Mouse (Mus musculus) heart, embryonic 13.5 days (tissue): Measurements from ENCODE around the gene Man2a1. TPM values are rescaled to one million over a fixed set of nuclear protein-coding genes. Genes with fewer than 3 reads are reported as not detected.

Source experiments
- ATAC-seq: fragments of 200-750 bp; cut with Nextera tagmentation; 2 replicates; pipeline ENCODE4 v1.8.0; 2017; ENCODE audit warnings: moderate TSS enrichment; ENCODE audit not compliant: insufficient number of reproducible peaks, low FRiP score, low TSS enrichment; ENCODE audit errors: extremely low read depth
- H3K27ac ChIP-seq: fragments of 300-500 bp; sonication (generic); replicated peaks from 2 replicates; pipeline ENCODE4 v1.5.1; 2015; ENCODE audit warnings: moderate library complexity, mild to moderate bottlenecking, inconsistent platforms
- H3K27me3 ChIP-seq: fragments of 300-500 bp; sonication (generic); replicated peaks from 2 replicates; pipeline ENCODE4 v1.6.1; 2015; ENCODE audit warnings: mild to moderate bottlenecking, inconsistent platforms
- H3K36me3 ChIP-seq: fragments of 300-500 bp; sonication (generic); 2 replicates; pipeline ENCODE4 v1.6.1; 2015; ENCODE audit warnings: mild to moderate bottlenecking, inconsistent platforms
- H3K4me1 ChIP-seq: fragments of 300-500 bp; sonication (generic); 2 replicates; pipeline ENCODE4 v1.6.1; 2015; ENCODE audit warnings: inconsistent platforms
- H3K4me2 ChIP-seq: fragments of 300-500 bp; sonication (generic); 2 replicates; pipeline ENCODE4 v1.6.1; 2015; ENCODE audit warnings: inconsistent platforms, mild to moderate bottlenecking, moderate library complexity
- H3K4me3 ChIP-seq: fragments of 300-500 bp; sonication (generic); 2 replicates; pipeline ENCODE4 v1.5.1; 2015; ENCODE audit warnings: moderate library complexity, mild to moderate bottlenecking, inconsistent platforms
- H3K9ac ChIP-seq: fragments of 300-500 bp; sonication (generic); 2 replicates; pipeline ENCODE4 v1.6.1; 2015; ENCODE audit warnings: inconsistent platforms, mild to moderate bottlenecking, moderate library complexity
- H3K9me3 ChIP-seq: fragments of 300-500 bp; sonication (generic); 2 replicates; pipeline ENCODE4 v1.6.1; 2016; ENCODE audit warnings: inconsistent platforms
- WGBS: fragments of 180-500 bp; shearing (Covaris S2); methylation state at CpG from one replicate; pipeline ENCODE4 v1.1.7; 2015; ENCODE audit warnings: mixed read lengths; 5-methylcytosine and 5-hydroxymethylcytosine counted together
- polyA plus RNA-seq: library from polyadenylated mRNA; unstranded; fragments of >200 nt; fragmentation: Nextera tagmentation; extraction: Ambion mirVana; gene quantifications from 2 replicates; pipeline ENCODE4 v1.2.1, GENCODE M21; 2015

The Man2a1 gene
- polyA plus RNA-seq, 1 experiment from 2014 or later = 4.4 TPM

GRCm38 (mm10) chr17:64579696-64580095 is 20.8 kb upstream of the Man2a1 start:
- H3K36me3 ChIP-seq = no peaks in the 10 kb centered on the region
- 51% methylated on average over 8 of the region's 8 CpGs for WGBS
- no peak overlapping the region for H3K27ac ChIP-seq
- H3K4me3 ChIP-seq = no peak overlapping the region
- H3K27me3 ChIP-seq = peaks cover 3% of the 10 kb centered on the region; the same call in 1 of the 2 replicates
- H3K9ac ChIP-seq = no peak overlapping the region
- H3K4me2 ChIP-seq = no peak overlapping the region
- H3K4me1 ChIP-seq = no peaks in the 10 kb centered on the region
- no peaks in the 10 kb centered on the region for H3K9me3 ChIP-seq
- ATAC-seq = no peak

- no peaks in the 10 kb centered on the region for H3K36me3 ChIP-seq
- H3K4me1 ChIP-seq = no peaks in the 10 kb centered on the region
- peaks cover 3% of the 10 kb centered on the region for H3K27me3 ChIP-seq
- no peak overlapping the region for H3K27ac ChIP-seq
- no peaks in the 10 kb centered on the region for H3K9me3 ChIP-seq
- 81% methylated on average over 6 of the region's 6 CpGs for WGBS
- H3K4me2 ChIP-seq = no peak overlapping the region
- no peak overlapping the region for H3K4me3 ChIP-seq
- no peak overlapping the region for H3K9ac ChIP-seq
- ATAC-seq = no peak
Measured at GRCm38 (mm10) chr17:64581133-64581532, 19.4 kb upstream of the Man2a1 start.

DNA sequence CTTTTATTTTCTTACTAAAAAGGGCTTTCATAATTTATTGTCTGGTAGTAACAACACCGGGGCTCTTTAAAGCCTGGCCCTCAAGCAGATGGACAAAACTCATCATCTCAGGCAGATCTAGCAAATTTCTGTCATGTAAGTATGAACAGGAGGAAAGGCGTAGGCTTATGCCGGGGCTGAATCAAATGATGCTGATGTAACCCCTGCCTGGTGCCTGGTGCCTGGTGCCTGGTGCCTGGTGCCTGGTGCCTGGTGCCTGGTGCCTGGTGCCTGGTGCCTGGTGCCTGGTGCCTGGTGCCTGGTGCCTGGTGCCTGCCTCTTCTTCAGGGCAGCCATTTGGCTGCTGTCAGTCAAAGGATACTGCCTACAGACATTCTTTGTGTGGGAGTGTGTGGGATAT is 18.6 kb upstream of the Man2a1 start:
- ATAC-seq = no peak
- Histone ChIP-seq H3K4me1 (no peaks in the 10 kb centered on the region), H3K36me3 (no peaks in the 10 kb centered on the region), H3K4me3 (no peak overlapping the region), H3K9ac (no peak overlapping the region), H3K4me2 (no peak overlapping the region), H3K27ac (no peak overlapping the region), H3K27me3 (peaks cover 3% of the 10 kb centered on the region), H3K9me3 (no peaks in the 10 kb centered on the region)
- WGBS = 68% methylated on average over 3 of the region's 3 CpGs

GRCm38 (mm10) chr17:64590483-64590882 is 10.1 kb upstream of the Man2a1 start:
- 44% methylated on average over 4 of the region's 4 CpGs for WGBS
- Histone ChIP-seq H3K4me3 (no peak overlapping the region), H3K36me3 (no peaks in the 10 kb centered on the region), H3K4me2 (no peak overlapping the region), H3K9me3 (no peaks in the 10 kb centered on the region), H3K27ac (no peak overlapping the region), H3K27me3 (peaks cover 5% of the 10 kb centered on the region; the same call in 1 of the 2 replicates), H3K4me1 (no peaks in the 10 kb centered on the region), H3K9ac (no peak overlapping the region)
- ATAC-seq = no peak

DNA sequence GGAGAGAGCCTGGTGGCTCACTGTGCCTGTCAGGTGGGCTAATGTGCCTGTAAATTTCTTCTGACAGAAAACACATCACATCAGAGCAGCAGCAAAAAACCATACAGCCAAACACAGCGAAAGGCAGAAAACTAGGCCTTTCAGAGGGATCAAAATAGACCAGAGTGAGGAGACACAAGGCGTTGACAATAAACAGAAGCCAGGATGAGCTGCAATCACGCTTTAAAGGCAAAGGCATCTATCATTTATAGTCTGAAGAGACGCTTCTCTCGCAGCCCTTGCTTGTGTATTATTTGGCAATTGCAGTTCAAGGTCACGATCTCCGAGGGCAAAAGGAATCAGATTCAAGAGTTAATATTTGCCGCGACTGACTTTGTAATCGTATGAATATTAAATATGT is 9.2 kb upstream of the Man2a1 start:
- 65% methylated on average over 10 of the region's 10 CpGs for WGBS
- no peak overlapping the region for H3K4me2 ChIP-seq
- H3K4me1 ChIP-seq = no peaks in the 10 kb centered on the region
- no peaks in the 10 kb centered on the region for H3K36me3 ChIP-seq
- H3K9me3 ChIP-seq = no peaks in the 10 kb centered on the region
- ATAC-seq = no peak
- H3K4me3 ChIP-seq = no peak overlapping the region
- 0 out of 2 replicates have a peak, but pooled peaks cover 5% of the 10 kb centered on the region for H3K27me3 ChIP-seq
- H3K27ac ChIP-seq = no peak overlapping the region
- no peak overlapping the region for H3K9ac ChIP-seq

DNA sequence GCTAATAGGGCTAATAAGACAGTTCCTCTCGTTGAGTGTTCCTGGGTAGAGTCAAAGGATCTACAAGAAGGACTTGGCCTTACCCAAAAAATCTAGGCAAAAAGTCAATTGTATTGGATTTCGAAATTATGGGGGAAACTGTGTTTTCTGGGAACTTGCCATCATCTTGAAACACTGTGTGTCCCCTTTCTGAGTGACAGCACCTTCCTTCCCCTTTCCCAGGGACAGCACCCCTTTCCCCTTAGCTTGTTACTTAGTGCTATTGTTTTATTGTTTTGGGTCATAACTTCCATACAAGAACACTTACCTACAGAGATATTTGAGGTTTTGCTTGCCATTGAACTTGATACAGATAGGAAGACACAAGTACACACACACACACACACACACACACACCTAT is 8.2 kb upstream of the Man2a1 start:
- WGBS = 63% methylated on average over 2 of the region's 2 CpGs
- H3K4me3 ChIP-seq = no peak overlapping the region
- no peaks in the 10 kb centered on the region for H3K36me3 ChIP-seq
- no peak overlapping the region for H3K27ac ChIP-seq
- 0 out of 2 replicates have a peak, but pooled peaks cover 5% of the 10 kb centered on the region for H3K27me3 ChIP-seq
- no peaks in the 10 kb centered on the region for H3K4me1 ChIP-seq
- no peak overlapping the region for H3K4me2 ChIP-seq
- ATAC-seq = no peak
- no peaks in the 10 kb centered on the region for H3K9me3 ChIP-seq
- H3K9ac ChIP-seq = no peak overlapping the region

DNA sequence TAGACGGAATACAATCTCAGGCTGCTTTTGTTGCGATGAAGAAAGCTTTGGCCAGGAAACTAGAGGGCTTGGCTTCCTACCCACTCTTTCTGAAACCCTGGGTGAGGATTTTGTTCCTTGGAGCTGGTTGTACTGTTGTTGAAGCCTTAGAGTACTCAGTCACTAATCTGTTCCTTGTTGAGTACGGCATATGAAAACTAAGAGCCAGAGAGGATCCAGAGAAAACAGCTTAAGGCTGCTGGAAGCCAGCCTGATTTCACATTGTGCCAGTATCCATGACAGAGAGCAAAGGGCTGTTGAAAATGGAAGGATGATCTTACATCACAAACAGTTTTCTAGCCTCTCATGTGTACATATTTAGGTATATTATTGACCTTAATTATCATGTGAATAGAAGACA is 7.7 kb upstream of the Man2a1 start:
- Histone ChIP-seq H3K9me3 (no peaks in the 10 kb centered on the region), H3K27me3 (0 out of 2 replicates have a peak, but pooled peaks cover 5% of the 10 kb centered on the region), H3K9ac (no peak overlapping the region), H3K4me1 (no peaks in the 10 kb centered on the region), H3K4me2 (no peak overlapping the region), H3K4me3 (no peak overlapping the region), H3K27ac (no peak overlapping the region), H3K36me3 (no peaks in the 10 kb centered on the region)
- no peak for ATAC-seq
- 87% methylated on average over 3 of the region's 3 CpGs for WGBS

- no peaks in the 10 kb centered on the region for H3K9me3 ChIP-seq
- 76% methylated on average over 9 of the region's 9 CpGs for WGBS
- no peaks in the 10 kb centered on the region for H3K36me3 ChIP-seq
- no peak for ATAC-seq
- H3K4me1 ChIP-seq = peaks cover 16% of the 10 kb centered on the region
- H3K4me2 ChIP-seq = no peak overlapping the region
- no peak overlapping the region for H3K9ac ChIP-seq
- H3K27ac ChIP-seq = no peak overlapping the region
- no peak overlapping the region for H3K4me3 ChIP-seq
- no peaks in the 10 kb centered on the region for H3K27me3 ChIP-seq
Measured at GRCm38 (mm10) chr17:64597770-64598169, 2.8 kb upstream of the Man2a1 start.

DNA sequence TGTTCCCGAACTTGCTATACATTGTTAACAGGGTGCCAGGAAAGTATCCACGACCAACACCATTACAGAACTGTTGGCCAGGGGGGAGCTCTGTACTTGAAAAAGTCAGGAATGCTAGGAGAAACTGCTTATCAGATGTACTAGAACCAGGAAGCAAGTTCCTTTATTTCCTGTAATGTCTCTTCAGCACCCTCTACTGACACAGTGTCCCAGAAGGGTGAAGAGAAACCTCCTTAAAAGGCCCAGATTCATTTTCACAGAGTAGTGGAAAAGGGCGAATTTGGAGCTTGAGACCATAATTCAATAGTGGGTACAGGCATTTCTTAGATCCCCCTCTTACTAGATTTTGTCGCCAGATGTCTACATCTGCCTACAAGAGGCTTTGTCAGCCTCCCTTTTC is 620 bp upstream of the Man2a1 start:
- H3K9me3 ChIP-seq = no peaks in the 10 kb centered on the region
- no peaks in the 10 kb centered on the region for H3K27me3 ChIP-seq
- 12% methylated on average over 4 of the region's 4 CpGs for WGBS
- peak overlapping the region; percentile 97 for H3K4me2 ChIP-seq
- peak overlapping the region; percentile 91 for H3K27ac ChIP-seq
- no peaks in the 10 kb centered on the region for H3K36me3 ChIP-seq
- ATAC-seq = no peak
- peak overlapping the region; percentile 91 for H3K4me3 ChIP-seq
- peak overlapping the region; percentile 93 for H3K9ac ChIP-seq
- peaks cover 33% of the 10 kb centered on the region for H3K4me1 ChIP-seq

DNA sequence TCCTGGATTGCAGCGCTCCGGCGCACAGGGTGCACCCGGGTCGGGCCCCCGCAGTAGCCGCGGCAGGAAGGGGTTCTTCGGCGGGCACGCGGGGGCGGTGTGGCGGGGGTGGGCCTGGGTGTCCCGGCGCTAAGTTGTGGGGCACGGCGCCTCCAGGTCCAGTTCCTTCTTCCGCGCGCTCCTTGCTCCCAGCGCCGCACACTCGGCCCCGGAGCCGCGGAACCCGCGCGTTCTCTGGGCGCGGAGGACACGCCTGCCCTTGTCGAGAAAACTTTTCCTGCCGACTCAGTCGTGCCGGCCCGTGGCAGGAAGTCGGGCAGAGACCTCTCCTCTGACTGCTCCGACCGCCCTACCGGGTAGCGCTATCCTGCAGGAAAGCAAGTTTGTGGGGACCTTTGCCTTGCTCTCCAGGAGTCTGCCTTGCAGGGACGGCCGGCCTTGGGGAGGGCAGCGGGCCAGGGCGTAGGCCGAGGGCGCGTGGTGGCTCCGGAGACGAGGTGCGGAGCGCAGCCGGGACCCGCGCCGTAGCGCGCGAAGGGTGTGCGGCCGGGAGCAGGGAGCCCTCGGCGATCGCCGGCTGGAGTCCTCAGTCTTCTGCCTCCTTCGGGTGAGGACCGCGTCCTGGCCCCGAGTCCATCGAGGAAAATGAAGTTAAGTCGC is 685 bp downstream of the Man2a1 start:
- under 1% methylated on average over 72 of the region's 73 CpGs for WGBS

DNA sequence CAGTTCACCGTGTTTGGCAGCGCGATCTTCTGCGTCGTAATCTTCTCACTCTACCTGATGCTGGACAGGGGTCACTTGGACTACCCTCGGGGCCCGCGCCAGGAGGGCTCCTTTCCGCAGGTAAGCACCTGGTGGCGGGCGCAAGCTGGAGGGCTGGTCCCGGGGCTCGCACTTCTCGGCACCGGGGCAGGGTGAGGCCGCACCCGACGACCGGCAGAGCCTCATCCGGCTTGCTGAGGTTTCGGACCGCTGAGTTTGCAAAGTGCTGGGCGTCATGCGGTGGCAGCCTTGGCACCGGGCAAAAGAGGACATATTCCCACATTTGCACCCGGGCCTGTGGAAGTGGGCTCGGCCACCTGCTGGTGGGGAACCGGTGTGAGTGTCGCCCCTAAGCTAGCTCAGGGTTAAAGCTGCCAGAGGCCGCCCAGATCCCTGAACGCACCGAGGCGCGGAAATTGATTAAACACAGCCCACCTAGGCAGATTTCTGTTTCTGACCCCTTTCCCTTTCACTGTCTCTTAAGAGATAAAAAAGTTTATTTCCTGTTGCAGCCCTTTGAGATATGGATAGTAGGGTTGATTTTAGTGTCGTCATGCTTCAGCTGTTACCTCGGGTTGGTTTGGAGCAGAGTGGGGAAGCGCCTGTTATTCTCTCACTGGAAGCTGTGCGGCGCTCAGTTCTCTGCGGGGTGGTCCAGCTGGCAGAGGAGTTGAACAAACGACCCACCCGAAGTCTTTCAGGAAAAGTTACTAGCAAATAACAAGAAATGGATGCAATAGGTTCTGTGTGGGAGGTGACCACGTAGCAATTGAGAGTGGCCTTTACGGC is 1.4 kb downstream of the Man2a1 start:
- no peaks in the 10 kb centered on the region for H3K27me3 ChIP-seq
- peak overlapping the region; percentile 91 for H3K27ac ChIP-seq
- H3K4me1 ChIP-seq = peaks cover 37% of the 10 kb centered on the region
- peak overlapping the region; percentile 93 for H3K9ac ChIP-seq
- ATAC-seq = no peak
- peak overlapping the region; percentile 97 for H3K4me2 ChIP-seq
- WGBS = 1% methylated on average over 44 of the region's 44 CpGs
- H3K36me3 ChIP-seq = no peaks in the 10 kb centered on the region
- no peaks in the 10 kb centered on the region for H3K9me3 ChIP-seq
- peak overlapping the region; percentile 91 for H3K4me3 ChIP-seq

More for the DNA sequence above, 685 bp downstream of the Man2a1 start:
- Histone ChIP-seq H3K36me3 (no peaks in the 10 kb centered on the region), H3K4me3 (peak overlapping the region; percentile 91), H3K9ac (peak overlapping the region; percentile 93), H3K27me3 (no peaks in the 10 kb centered on the region), H3K4me1 (peaks cover 37% of the 10 kb centered on the region), H3K9me3 (no peaks in the 10 kb centered on the region), H3K4me2 (peak overlapping the region; percentile 97), H3K27ac (peak overlapping the region; percentile 91)
- ATAC-seq = peak; percentile 21
